Mouse (Mus musculus) embryonic facial prominence, embryonic 10.5 days (tissue): Measurements from ENCODE around the gene Srsf9. TPM values are rescaled to one million over a fixed set of nuclear protein-coding genes. Genes with fewer than 3 reads are reported as not detected.

Experiments
- DNase-seq: peaks from one replicate; pipeline ENCODE4 v3.0.0-alpha.2; 2017; ENCODE audit warnings: low spot score
- H3K27ac ChIP-seq: fragments of 300-500 bp; sonication (generic); replicated peaks from 2 replicates; pipeline ENCODE4 v1.5.1; 2016; ENCODE audit warnings: mild to moderate bottlenecking
- H3K27me3 ChIP-seq: fragments of 300-500 bp; sonication (generic); replicated peaks from 2 replicates; pipeline ENCODE4 v1.6.1; 2016; ENCODE audit warnings: low read depth, mild to moderate bottlenecking; ENCODE audit not compliant: poor library complexity, severe bottlenecking
- H3K36me3 ChIP-seq: fragments of 300-500 bp; sonication (generic); replicated peaks from 2 replicates; pipeline ENCODE4 v1.6.1; 2016; ENCODE audit warnings: mild to moderate bottlenecking, moderate library complexity
- H3K4me1 ChIP-seq: fragments of 300-500 bp; sonication (generic); 2 replicates; pipeline ENCODE4 v1.6.1; 2016
- H3K4me3 ChIP-seq: fragments of 300-500 bp; sonication (generic); 2 replicates; pipeline ENCODE4 v1.5.1; 2016; ENCODE audit warnings: mild to moderate bottlenecking, moderate library complexity
- H3K9me3 ChIP-seq: fragments of 300-500 bp; sonication (generic); 2 replicates; pipeline ENCODE4 v1.6.1; 2016; ENCODE audit warnings: mild to moderate bottlenecking
- WGBS: fragments of 180-500 bp; shearing (Covaris S2); methylation state at CpG from one replicate; pipeline ENCODE4 v1.1.7; 2016; 5-methylcytosine and 5-hydroxymethylcytosine counted together
- polyA plus RNA-seq: library from polyadenylated mRNA; unstranded; fragments of >200 nt; fragmentation: Nextera tagmentation; extraction: Ambion mirVana; gene quantifications from 2 replicates; pipeline ENCODE4 v1.2.1, GENCODE M21; 2016

The Srsf9 gene
- polyA plus RNA-seq, 1 experiment from 2014 or later: 391 TPM

DNA sequence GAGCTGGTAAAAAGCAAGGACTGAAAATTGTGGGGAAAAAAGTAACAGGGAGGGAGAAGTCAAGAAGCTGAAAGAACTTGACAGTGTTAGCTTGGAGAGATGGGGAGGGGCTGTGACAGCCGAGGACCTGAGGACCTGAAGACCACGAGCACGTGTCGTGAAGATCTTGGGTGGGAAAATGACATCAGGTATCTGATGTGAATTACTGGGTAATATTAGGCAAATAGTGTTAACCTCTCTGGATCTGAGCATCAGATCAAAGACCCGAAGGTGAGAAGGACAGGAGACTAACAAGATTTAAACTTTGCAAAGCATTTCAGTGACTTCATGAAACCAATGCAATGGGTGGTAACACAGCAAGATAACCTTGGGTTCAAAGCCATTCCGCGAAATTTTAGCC lies 13.0 kb downstream of the Srsf9 start:
- Histone ChIP-seq H3K36me3 (peaks cover 64% of the 10 kb centered on the region), H3K27ac (no peak overlapping the region), H3K4me1 (peaks cover 28% of the 10 kb centered on the region), H3K27me3 (no peaks in the 10 kb centered on the region), H3K4me3 (peak overlapping the region; percentile 87), H3K9me3 (no peaks in the 10 kb centered on the region)
- DNase-seq: no peak
- 44% methylated on average over 7 of the region's 7 CpGs for WGBS

- WGBS: under 1% methylated on average over 62 of the region's 62 CpGs
- H3K9me3 ChIP-seq: no peaks in the 10 kb centered on the region
- H3K4me3 ChIP-seq: peak within 1 kb of the TSS; percentile 87
- no peaks in the 10 kb centered on the region for H3K27me3 ChIP-seq
- H3K4me1 ChIP-seq: peaks cover 28% of the 10 kb centered on the region
- peaks cover 64% of the 10 kb centered on the region for H3K36me3 ChIP-seq
- H3K27ac ChIP-seq: peak within 1 kb of the TSS; percentile 92
- peak; percentile 94 for DNase-seq
Measured at GRCm38 (mm10) chr5:115340577-115341313, 13.8 kb downstream of the Srsf9 start, which contains the start of the genes Gatc and Triap1. Gene Gatc, minus strand, starts transcription at chr5:115341178. Gene Triap1, plus strand, starts transcription at chr5:115341225.

DNA sequence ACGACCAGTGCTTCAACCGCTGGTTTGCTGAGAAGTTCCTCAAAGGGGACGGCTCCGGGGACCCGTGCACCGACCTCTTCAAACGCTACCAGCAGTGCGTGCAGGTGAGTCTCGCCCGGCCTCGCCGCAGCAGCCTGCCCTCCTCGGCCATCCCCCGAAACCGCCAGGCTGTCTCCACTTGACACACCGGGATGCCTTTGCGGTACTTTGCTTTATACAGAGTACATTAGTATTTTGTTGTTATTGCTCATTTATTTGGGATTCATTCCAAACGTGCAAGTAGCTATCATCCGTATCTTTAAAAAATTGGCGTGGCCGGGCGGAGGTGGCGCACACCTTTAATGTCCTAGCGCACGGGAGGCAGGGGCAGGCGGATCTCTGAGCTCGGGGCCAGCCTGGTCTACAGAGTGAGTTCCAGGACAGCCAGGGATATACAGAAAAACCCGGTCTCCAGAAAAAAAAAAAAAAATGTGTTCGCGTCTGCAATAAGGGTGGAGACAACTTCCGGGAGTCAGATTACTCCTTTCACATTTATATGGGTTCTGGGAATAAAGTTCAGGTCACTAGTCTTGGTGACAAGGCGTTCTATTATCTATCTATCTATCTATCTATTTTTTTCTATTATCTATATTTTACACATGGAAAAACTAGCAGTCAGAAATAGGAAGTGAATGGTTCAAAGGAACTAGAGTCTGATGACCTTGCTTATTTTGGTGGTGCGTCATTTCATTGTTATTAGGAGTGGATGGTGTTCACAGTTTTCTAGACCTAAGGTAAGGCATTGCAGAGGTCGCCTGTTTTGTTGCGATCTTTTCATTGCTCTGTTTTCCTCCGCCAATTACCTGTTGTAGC lies 14.6 kb downstream of the Srsf9 start:
- Histone ChIP-seq H3K27me3 (no peaks in the 10 kb centered on the region), H3K36me3 (peaks cover 64% of the 10 kb centered on the region), H3K4me1 (peaks cover 28% of the 10 kb centered on the region), H3K4me3 (peak overlapping the region; percentile 87), H3K27ac (peak overlapping the region; percentile 92), H3K9me3 (no peaks in the 10 kb centered on the region)
- WGBS: 13% methylated on average over 36 of the region's 36 CpGs
- DNase-seq: no peak

DNA sequence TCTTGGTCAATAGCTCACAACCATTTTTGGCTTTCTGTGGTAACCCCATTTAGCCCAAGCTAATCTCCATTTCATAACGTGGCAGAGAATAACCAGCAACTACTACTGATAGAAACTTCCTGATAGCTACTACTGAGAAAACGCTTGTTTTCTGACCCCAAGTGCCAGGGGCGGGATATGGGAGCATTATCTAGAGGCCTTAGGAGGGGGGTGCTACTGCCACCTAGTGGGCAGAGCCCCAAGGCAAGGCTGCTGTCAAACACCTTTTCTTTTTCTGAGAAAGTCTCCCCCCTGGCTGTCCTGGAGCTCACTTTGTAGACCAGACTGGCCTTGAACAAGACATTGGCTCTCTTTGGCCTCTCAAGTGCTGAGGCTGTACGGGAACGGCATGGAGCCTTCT lies 20.6 kb downstream of the Srsf9 start:
- 6% methylated on average over 5 of the region's 5 CpGs for WGBS
- no peaks in the 10 kb centered on the region for H3K9me3 ChIP-seq
- H3K4me3 ChIP-seq: peak overlapping the region; percentile 75
- peaks cover 17% of the 10 kb centered on the region for H3K4me1 ChIP-seq
- no peaks in the 10 kb centered on the region for H3K27me3 ChIP-seq
- H3K27ac ChIP-seq: no peak overlapping the region
- DNase-seq: peak; percentile 85
- peaks cover 46% of the 10 kb centered on the region for H3K36me3 ChIP-seq

DNA sequence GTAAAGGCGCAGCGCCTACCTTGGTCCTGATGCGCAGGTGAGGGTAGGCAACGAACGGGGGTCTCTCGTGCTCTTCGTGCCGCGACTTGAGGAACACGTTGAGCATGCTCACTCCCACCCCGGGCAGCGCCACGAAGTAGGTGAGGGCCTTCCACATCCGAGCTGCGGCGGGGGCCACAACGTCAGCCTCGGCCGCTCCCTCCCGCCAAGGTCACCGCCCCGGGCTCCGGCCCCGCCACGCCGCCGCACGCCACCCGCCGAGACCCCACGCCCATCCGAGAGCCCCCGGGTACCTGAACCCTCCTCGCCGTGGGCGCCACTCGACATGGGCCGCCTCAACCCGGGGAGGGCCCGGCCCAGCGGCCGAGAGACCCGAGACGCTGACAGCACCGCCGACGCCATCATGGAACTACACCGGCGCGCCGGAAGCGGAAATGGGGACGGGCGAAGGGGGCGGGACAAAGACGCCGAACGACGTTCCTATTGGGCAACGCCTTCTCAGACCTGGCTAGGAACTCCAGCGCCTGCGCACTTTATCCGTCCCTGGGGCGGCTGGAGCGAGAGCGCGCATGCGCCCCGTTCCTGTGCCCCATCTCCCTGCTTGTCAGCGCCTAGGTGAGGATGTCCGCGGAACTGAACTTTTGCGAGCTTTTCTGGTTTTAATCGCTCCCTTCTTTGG lies 21.7 kb downstream of the Srsf9 start, which contains the start of gene Cox6a1:
Gene Cox6a1, minus strand, starts transcription at position 436 of the 679 bp plus-strand sequence.
- Histone ChIP-seq H3K4me3 (peak within 1 kb of the TSS; percentile 75), H3K27me3 (no peaks in the 10 kb centered on the region), H3K4me1 (peaks cover 17% of the 10 kb centered on the region), H3K27ac (peak within 1 kb of the TSS; percentile 79), H3K36me3 (peaks cover 35% of the 10 kb centered on the region), H3K9me3 (no peaks in the 10 kb centered on the region)
- WGBS: under 1% methylated on average over 74 of the region's 74 CpGs
- peak; percentile 99 for DNase-seq

- DNase-seq: no peak
- Histone ChIP-seq H3K27ac (peak overlapping the region; percentile 79), H3K4me3 (peak overlapping the region; percentile 75), H3K4me1 (peaks cover 17% of the 10 kb centered on the region), H3K36me3 (peaks cover 30% of the 10 kb centered on the region), H3K9me3 (no peaks in the 10 kb centered on the region), H3K27me3 (no peaks in the 10 kb centered on the region)
- WGBS: under 1% methylated on average over 18 of the region's 18 CpGs
Measured at GRCm38 (mm10) chr5:115349225-115349555, 22.2 kb downstream of the Srsf9 start.

DNA sequence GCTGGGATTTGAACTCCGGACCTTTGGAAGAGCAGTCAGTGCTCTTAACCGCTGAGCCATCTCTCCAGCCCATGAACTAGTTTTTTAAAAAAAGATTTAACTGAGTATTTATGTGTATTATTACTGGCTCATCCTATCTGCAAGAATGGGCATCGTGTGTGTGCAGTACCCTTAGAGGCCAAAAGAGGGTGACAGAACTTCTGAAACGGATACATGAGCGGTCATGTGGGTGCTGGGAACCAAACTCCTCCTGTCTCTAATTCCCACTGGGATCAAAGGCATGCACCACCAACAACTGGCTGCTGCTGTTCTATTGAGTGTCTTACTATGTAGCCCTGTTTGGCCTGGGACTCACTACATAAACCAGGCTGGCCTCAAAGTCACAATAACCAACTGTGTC lies 24.4 kb downstream of the Srsf9 start:
- DNase-seq: no peak
- WGBS: 81% methylated on average over 5 of the region's 5 CpGs
- Histone ChIP-seq H3K4me1 (peaks cover 21% of the 10 kb centered on the region), H3K4me3 (no peak overlapping the region), H3K27ac (no peak overlapping the region), H3K9me3 (no peaks in the 10 kb centered on the region), H3K27me3 (no peaks in the 10 kb centered on the region), H3K36me3 (peaks cover 8% of the 10 kb centered on the region)

DNA sequence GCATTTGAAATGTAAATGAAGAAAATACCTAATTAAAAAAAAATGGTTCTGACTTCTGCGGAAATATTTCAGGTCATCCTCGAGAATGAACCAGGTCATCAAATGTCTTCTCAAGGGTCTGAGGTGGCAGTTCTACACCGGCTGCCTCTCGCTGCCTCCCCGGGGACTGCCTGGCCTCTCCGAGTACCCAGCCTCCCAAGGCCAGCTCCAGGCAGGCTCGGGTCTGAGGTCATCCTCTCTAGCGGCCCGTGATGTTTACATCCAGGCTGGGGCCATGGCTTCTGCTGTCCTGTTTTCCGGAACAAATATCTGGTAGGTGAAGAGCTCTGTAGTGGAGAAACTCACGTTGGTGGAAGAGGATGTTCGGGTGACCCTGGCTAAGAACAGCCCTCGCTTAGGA lies 28.1 kb downstream of the Srsf9 start:
- H3K36me3 ChIP-seq: no peaks in the 10 kb centered on the region
- no peak for DNase-seq
- H3K27ac ChIP-seq: no peak overlapping the region
- H3K9me3 ChIP-seq: no peaks in the 10 kb centered on the region
- whole genome bisulfite sequencing: 62% methylated on average over 13 of the region's 13 CpGs
- H3K4me1 ChIP-seq: peaks cover 12% of the 10 kb centered on the region
- H3K27me3 ChIP-seq: no peaks in the 10 kb centered on the region
- no peak overlapping the region for H3K4me3 ChIP-seq

DNA sequence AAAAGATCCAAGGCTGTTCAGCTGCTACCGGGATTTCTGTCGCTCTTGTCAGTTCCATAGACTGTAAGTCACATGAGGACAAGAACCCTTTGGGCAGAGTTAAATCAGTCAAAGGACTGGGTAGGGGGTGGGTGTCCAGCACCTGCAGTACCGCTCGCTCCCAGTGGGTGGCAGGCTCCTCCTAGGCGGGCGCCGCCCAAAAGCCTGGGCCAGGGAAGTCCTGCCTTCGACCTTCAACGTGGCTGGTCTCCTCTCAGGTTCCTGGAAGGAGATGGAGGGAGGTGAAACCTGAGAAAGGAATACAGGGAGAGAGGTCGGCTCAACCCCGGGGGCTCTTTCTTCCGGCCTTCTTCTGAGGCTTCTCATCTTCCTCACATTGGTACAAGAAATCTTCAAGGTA lies 31.9 kb downstream of the Srsf9 start:
- Histone ChIP-seq H3K36me3 (no peaks in the 10 kb centered on the region), H3K9me3 (no peaks in the 10 kb centered on the region), H3K27ac (0 out of 2 replicates have a peak overlapping the region, but pooled peaks have one; percentile 40), H3K27me3 (no peaks in the 10 kb centered on the region), H3K4me3 (no peak overlapping the region), H3K4me1 (peaks cover 30% of the 10 kb centered on the region)
- peak; percentile 93 for DNase-seq
- WGBS: 3% methylated on average over 12 of the region's 12 CpGs

- WGBS: 90% methylated on average over 8 of the region's 8 CpGs
- peaks cover 30% of the 10 kb centered on the region for H3K4me1 ChIP-seq
- H3K27ac ChIP-seq: no peak overlapping the region; the same call in 1 of the 2 replicates
Measured at GRCm38 (mm10) chr5:115359438-115359837, 32.5 kb downstream of the Srsf9 start.

DNA sequence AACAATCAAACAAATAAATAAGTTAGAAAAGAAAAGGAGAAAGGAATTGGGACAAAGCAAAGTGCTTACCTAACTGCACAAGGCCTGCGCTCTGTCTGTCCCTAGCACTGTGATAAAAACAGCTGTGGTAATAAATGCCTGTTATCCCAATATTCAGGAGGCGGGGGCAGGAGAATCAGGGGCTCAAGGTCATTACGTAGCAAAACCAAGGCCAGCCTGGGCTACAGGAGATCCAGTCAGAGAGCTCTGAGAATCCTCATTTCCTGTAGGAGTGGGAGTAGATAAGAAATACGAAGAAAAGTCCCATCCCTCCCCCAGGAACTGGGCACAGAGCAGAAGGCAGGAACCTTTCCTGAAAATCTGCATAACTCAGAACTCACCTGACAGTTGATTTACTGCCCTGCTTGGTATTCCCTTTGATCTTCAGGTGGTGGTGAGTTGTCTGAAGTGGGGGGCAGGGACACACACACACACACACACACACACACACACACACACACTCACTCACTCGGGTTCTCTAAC lies 32.9 kb downstream of the Srsf9 start:
- peaks cover 30% of the 10 kb centered on the region for H3K4me1 ChIP-seq
- H3K27ac ChIP-seq: peak overlapping the region; percentile 59
- no peak for DNase-seq
- H3K27me3 ChIP-seq: no peaks in the 10 kb centered on the region
- no peaks in the 10 kb centered on the region for H3K36me3 ChIP-seq
- no peaks in the 10 kb centered on the region for H3K9me3 ChIP-seq
- no peak overlapping the region for H3K4me3 ChIP-seq
- WGBS: 70% methylated on average over 5 of the region's 5 CpGs

More at GRCm38 (mm10) chr5:115359438-115359837, 32.5 kb downstream of the Srsf9 start:
- Histone ChIP-seq H3K36me3 (no peaks in the 10 kb centered on the region), H3K9me3 (no peaks in the 10 kb centered on the region), H3K4me3 (no peak overlapping the region), H3K27me3 (no peaks in the 10 kb centered on the region)
- no peak for DNase-seq

GRCm38 (mm10) chr5:115362216-115362615 lies 35.2 kb downstream of the Srsf9 start:
- peaks cover 26% of the 10 kb centered on the region for H3K4me1 ChIP-seq
- WGBS: 43% methylated on average over 7 of the region's 7 CpGs
- no peaks in the 10 kb centered on the region for H3K27me3 ChIP-seq
- no peak for DNase-seq
- 0 out of 2 replicates have a peak overlapping the region, but pooled peaks have one; percentile 40 for H3K27ac ChIP-seq
- no peaks in the 10 kb centered on the region for H3K36me3 ChIP-seq
- H3K9me3 ChIP-seq: no peaks in the 10 kb centered on the region
- H3K4me3 ChIP-seq: no peak overlapping the region
